Mouse (Mus musculus) midbrain, embryonic 10.5 days (tissue): ENCODE data around the gene Unc93a2. TPM values are rescaled to one million over a fixed set of nuclear protein-coding genes. Genes with fewer than 3 reads are reported as not detected.
"Not testable (repeated sequence)": the region's sequence is repeated elsewhere in the genome, so short reads cannot be mapped to it uniquely, and the experiment has no call there.

Experiments
- DNase-seq: peaks from one replicate; pipeline ENCODE4 v3.0.0-alpha.2; 2017; ENCODE audit warnings: low spot score
- H3K27ac ChIP-seq: fragments of 300-500 bp; sonication (generic); replicated peaks from 2 replicates; pipeline ENCODE4 v1.5.1; 2016; ENCODE audit warnings: mild to moderate bottlenecking
- H3K27me3 ChIP-seq: fragments of 300-500 bp; sonication (generic); 2 replicates; pipeline ENCODE4 v1.6.1; 2016; ENCODE audit warnings: low read depth, mild to moderate bottlenecking; ENCODE audit not compliant: poor library complexity, severe bottlenecking
- H3K36me3 ChIP-seq: fragments of 300-500 bp; sonication (generic); 2 replicates; pipeline ENCODE4 v1.6.1; 2016; ENCODE audit warnings: mild to moderate bottlenecking, moderate library complexity
- H3K4me1 ChIP-seq: fragments of 300-500 bp; sonication (generic); 2 replicates; pipeline ENCODE4 v1.6.1; 2016
- H3K4me3 ChIP-seq: fragments of 300-500 bp; sonication (generic); 2 replicates; pipeline ENCODE4 v1.5.1; 2016; ENCODE audit warnings: mild to moderate bottlenecking, moderate library complexity
- H3K9me3 ChIP-seq: fragments of 300-500 bp; sonication (generic); replicated peaks from 2 replicates; pipeline ENCODE4 v1.6.1; 2016; ENCODE audit warnings: mild to moderate bottlenecking
- WGBS: fragments of 180-500 bp; shearing (Covaris S2); methylation state at CpG from one replicate; pipeline ENCODE4 v1.1.7; 2016; 5-methylcytosine and 5-hydroxymethylcytosine counted together
- polyA plus RNA-seq: library from polyadenylated mRNA; unstranded; fragments of >200 nt; fragmentation: Nextera tagmentation; extraction: Ambion mirVana; gene quantifications from 2 replicates; pipeline ENCODE4 v1.2.1, GENCODE M21; 2016

The Unc93a2 gene
- polyA plus RNA-seq, 1 experiment from 2014 or later: not detected

DNA sequence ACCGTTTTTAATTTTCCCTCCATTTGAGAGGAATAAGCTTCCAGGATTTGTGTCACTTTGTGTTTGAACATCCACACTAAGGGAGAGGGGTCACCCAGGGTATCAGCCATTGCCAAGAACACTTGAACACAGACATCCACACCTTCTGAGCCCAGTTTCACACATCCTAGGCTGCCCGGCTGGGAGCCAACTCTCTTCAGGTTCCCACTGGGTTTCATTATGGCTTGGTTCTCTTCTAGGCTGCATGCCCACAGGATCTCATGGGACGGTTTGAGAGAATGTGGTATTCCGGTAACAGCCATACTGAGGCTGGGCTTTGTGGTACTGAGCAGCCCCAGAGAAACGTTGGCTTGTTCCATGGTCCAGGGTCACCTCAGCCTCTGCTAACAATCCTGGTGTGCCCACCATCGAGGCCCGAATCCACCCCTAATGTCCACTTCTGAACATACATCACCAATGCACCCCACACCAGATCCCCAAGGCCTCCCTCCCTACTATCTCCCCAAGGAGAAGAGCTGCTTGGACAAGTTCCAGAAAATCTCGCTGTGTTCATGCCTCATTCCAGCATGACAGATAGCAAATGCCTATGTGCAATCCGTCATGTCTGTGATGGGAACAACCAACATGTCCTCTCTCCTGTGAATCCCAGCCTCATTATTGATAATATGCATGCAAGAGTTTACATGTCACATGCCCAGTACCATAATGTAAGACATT, 24.4 kb downstream of the Unc93a2 start:
- not testable (repeated sequence) for DNase-seq, H3K27ac ChIP-seq, H3K9me3 ChIP-seq, H3K36me3 ChIP-seq, H3K4me1 ChIP-seq, H3K27me3 ChIP-seq, H3K4me3 ChIP-seq
- 86% methylated on average over 9 of the region's 9 CpGs for WGBS

DNA sequence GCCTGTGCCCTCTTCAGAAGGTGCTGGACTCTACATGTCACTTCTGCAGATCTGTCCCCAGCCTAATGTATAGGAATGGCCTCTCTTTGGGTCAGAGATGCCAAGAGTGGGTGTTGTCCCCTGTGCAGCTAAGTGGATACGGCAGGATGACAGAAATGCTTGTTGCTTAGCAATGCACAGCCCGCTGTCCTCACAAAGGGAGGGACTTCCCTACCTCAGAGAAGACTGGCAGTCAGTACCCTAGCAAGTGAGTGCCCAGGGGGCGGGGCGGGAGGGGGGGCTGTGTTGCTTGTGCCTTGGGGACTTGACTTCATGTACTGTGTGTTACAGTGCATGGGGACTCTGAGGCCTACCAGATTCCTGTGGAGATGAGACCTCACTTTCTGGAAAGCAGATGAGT, 25.5 kb downstream of the Unc93a2 start:
- not testable (repeated sequence) for H3K4me3 ChIP-seq, H3K36me3 ChIP-seq, H3K27ac ChIP-seq, H3K27me3 ChIP-seq, H3K9me3 ChIP-seq, DNase-seq, H3K4me1 ChIP-seq
- WGBS: 76% methylated on average over 4 of the region's 4 CpGs

DNA sequence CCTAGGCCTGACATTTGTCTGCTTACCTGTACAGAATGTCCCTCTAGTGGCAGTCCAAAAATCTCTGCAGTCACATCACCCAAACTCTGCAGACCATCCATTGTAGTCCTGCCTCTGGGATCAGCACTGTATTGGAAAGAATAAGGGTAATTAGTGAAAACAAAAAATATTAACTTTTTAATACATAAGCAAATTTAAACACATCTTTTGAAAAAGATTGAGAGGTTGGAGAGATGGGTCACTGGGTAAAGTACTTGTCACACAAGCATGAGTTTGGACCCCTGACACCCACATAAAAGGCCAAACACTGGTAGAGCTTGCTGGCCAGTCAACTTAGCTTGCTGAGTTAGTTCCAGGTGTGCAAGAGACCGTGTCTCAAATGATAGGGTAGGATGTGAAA, 32.7 kb downstream of the Unc93a2 start, which contains the start of gene Ttll2:
Ttll2 (minus strand) TSS at position 101 of the 400 bp plus-strand sequence.
- not testable (repeated sequence) for H3K27me3 ChIP-seq, H3K4me3 ChIP-seq, H3K4me1 ChIP-seq, H3K9me3 ChIP-seq, H3K27ac ChIP-seq, H3K36me3 ChIP-seq, DNase-seq
- WGBS: 96% methylated on average over 1 of the region's 1 CpGs

DNA sequence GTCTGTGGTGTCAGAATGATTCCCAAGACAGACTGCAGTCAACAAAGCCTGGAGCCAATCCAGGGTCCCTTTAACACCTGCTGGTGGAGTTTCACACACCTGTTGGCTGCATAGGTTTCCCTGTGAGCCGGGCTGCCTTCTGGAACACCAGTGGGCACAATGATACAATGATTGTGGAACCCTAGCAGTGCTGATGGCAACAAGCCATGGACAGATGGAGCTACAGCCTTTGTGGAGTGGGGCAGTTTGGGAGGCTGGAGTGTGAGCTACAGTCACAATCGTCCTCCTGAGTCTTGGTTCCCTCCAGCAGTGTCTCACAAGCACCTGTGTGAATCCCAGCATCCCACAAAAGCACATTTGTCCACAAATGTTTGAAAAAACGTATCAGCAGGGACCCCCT, 36.5 kb downstream of the Unc93a2 start:
- H3K4me1 ChIP-seq, H3K4me3 ChIP-seq, H3K9me3 ChIP-seq, DNase-seq, H3K27ac ChIP-seq, H3K36me3 ChIP-seq, H3K27me3 ChIP-seq: not testable (repeated sequence)
- 88% methylated on average over 2 of the region's 3 CpGs for WGBS

DNA sequence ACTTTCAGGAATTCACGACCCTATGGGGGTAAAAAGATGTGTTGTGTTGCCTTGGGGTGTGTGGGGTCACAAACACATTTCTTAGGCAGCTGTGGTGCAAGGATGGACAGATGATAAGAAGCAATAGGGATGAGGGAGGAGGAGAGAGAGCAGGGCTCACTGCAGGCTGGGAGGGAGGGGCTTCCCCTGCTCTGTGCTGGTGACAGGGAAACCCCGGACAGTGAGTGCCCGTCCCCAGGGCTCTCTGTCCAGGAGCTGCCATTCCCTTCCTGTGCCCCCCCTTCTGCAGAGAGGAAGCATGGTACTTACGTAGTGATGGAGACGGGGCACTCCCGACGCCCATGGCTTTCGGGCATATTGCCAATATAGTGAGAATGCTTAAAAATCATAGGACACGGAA, 47.9 kb downstream of the Unc93a2 start:
- not testable (repeated sequence) for H3K9me3 ChIP-seq
- WGBS: 87% methylated on average over 9 of the region's 9 CpGs

DNA sequence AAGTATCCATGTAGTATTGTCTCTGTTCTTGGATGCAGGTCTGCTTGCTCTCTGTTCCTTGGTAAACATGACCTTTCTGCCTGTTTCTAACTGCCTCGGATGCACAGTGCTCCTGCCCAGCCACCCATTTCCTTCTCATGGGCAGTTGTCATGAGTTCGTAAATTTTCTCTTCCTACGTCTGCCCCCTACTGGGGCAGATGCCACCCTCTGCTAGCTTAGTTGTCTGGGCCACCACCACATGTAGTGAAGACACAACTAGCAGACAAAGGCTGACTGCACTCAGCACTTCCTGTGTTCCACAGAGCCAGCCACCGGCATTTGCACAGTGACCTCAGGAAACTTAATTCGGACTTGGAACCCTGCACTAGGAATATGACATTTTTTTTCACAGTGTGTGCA, 52.5 kb downstream of the Unc93a2 start:
- WGBS: 71% methylated on average over 4 of the region's 5 CpGs
- DNase-seq, H3K36me3 ChIP-seq, H3K9me3 ChIP-seq, H3K4me1 ChIP-seq, H3K27me3 ChIP-seq, H3K27ac ChIP-seq, H3K4me3 ChIP-seq: not testable (repeated sequence)

More for the DNA sequence above, 47.9 kb downstream of the Unc93a2 start:
- H3K27me3 ChIP-seq, H3K4me1 ChIP-seq, H3K4me3 ChIP-seq, DNase-seq, H3K27ac ChIP-seq, H3K36me3 ChIP-seq: not testable (repeated sequence)

DNA sequence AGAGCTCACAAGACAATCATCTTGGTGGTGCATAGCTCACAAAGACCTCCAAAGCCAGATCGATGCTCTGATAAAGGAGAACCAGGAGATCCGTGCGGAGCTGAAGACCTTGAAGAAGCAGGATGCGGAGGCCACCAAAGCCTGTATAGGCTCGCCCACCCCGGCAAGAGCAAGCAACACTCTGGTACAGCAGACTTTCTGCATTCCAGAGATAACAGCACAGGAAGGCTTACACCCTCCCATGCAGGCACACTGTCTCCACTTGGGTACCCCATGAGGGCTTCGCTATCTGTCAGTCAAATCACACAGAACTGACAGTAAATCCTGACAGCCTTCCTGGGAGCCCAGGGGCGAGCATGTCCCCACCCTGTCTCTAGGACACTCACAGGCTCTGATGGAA, 58.8 kb downstream of the Unc93a2 start:
- 76% methylated on average over 3 of the region's 8 CpGs for WGBS
- H3K9me3 ChIP-seq, H3K36me3 ChIP-seq, H3K27ac ChIP-seq, DNase-seq, H3K4me3 ChIP-seq, H3K27me3 ChIP-seq, H3K4me1 ChIP-seq: not testable (repeated sequence)

DNA sequence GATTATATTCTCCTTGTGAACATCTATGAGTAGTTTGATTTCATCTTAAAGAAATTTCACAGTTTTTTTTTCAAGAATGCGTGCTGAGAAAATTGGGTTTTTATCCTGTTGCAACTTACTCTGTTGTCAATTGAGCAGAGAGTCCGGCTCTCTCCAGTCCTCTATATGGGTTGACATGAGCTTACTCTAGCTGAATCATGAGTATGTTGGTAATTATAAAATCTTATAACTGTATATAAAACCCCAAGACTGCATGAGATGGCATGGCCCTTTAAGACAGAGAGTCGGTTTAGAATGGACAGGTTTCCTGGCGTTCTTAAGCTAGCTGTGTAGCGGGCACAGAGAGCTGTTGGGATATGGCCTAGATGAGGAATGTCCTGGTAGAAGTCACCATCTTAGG, 60.9 kb downstream of the Unc93a2 start, which contains the start of gene Tcp10a:
Tcp10a (plus strand) TSS at position 301 of the 400 bp plus-strand sequence.
- H3K36me3 ChIP-seq, H3K27me3 ChIP-seq, H3K4me3 ChIP-seq, H3K9me3 ChIP-seq, H3K4me1 ChIP-seq, DNase-seq, H3K27ac ChIP-seq: not testable (repeated sequence)
- WGBS: 95% methylated on average over 4 of the region's 5 CpGs

DNA sequence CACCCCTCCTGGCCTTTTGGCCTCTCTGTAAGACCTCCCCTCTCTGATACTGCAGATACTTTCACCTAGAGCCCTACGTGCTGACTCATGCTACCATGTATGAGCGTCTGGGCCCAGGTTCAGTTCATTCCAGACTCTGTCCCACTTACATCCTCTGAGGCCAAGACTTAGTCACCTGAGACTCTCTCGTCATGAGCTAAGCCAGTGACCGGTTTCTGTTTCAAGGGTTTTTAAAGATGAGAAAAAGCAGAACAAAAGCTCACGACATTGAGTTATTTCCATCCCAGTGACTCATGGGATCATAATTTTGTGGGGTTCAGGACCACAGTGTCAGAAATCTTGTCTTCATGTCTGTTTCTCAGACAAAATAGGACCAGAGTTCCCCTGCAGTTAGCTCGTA, 65.5 kb downstream of the Unc93a2 start:
- H3K27me3 ChIP-seq, DNase-seq, H3K9me3 ChIP-seq, H3K36me3 ChIP-seq, H3K27ac ChIP-seq, H3K4me1 ChIP-seq, H3K4me3 ChIP-seq: not testable (repeated sequence)
- 90% methylated on average over 6 of the region's 6 CpGs for WGBS

DNA sequence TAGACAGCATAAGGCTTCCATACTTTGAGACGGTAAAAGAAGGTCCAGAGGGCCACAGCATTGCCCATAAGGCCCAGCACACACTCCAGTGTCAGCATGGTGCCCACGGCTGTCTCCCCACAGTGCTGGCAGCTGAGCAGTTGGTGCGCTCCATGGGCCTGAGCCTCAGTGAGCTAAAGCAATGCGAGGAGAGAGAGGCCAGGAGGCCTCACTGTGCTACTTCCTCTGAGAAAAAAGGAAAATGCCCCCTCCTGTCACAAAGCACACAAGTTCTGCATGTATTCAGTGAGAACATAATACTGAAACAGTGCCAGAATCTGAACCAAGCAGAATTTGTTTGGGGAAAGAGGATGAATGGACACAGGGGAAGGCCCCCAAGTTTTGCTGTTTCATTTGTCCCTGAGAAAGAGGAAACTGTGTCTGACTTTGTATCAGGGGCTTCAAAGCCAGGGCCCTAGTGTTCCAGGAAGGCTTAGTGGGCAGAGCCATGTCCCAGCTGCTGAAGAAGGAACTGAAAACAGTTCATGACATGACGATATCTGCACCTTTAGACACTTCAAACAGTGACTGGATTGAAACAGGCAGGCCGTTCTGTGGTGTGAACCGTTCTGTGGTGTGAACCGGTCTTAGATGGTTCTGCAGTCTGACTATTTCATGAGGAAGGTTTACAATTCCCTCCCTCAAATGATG, 69.4 kb downstream of the Unc93a2 start:
- H3K4me1 ChIP-seq, DNase-seq, H3K9me3 ChIP-seq, H3K27me3 ChIP-seq, H3K36me3 ChIP-seq, H3K27ac ChIP-seq, H3K4me3 ChIP-seq: not testable (repeated sequence)
- 85% methylated on average over 7 of the region's 8 CpGs for WGBS

Other genes with a start within 250 kb of the Unc93a2 start
- 21.4 and 24.4 TPM in 2 replicates for gene Rps6ka2, start 215.3 kb downstream of the Unc93a2 start, polyA plus RNA-seq
- not detected in 2 replicates for gene Tcp10a, start 60.8 kb downstream of the Unc93a2 start, polyA plus RNA-seq
- not detected in 2 replicates for gene Ttll2, start 32.8 kb downstream of the Unc93a2 start, polyA plus RNA-seq
- not detected in 2 replicates for gene Gm49630, start 13.5 kb downstream of the Unc93a2 start, polyA plus RNA-seq